Mouse (Mus musculus) intestine, embryonic 16.5 days (tissue): Measurements from ENCODE around the gene Acbd4. TPM values are rescaled to one million over a fixed set of nuclear protein-coding genes. Genes with fewer than 3 reads are reported as not detected.

Experiments used
- ATAC-seq: fragments of 200-750 bp; cut with Nextera tagmentation; 2 replicates; pipeline ENCODE4 v1.8.0; 2017; ENCODE audit warnings: moderate TSS enrichment, moderate library complexity
- H3K27ac ChIP-seq: fragments of 300-500 bp; sonication (generic); 2 replicates; pipeline ENCODE4 v1.5.1; 2014; ENCODE audit warnings: mild to moderate bottlenecking, low read length
- H3K27me3 ChIP-seq: fragments of 300-500 bp; sonication (generic); replicated peaks from 2 replicates; pipeline ENCODE4 v1.6.1; 2014; ENCODE audit warnings: low read length, control low read depth, mixed read lengths; ENCODE audit not compliant: control insufficient read depth, insufficient read depth
- H3K36me3 ChIP-seq: fragments of 300-500 bp; sonication (generic); 2 replicates; pipeline ENCODE4 v1.6.1; 2014; ENCODE audit warnings: low read length, control low read depth; ENCODE audit not compliant: control insufficient read depth, insufficient read depth
- H3K4me1 ChIP-seq: fragments of 300-500 bp; sonication (generic); 2 replicates; pipeline ENCODE4 v1.6.1; 2014; ENCODE audit warnings: low read length, control low read depth, mixed read lengths; ENCODE audit not compliant: control insufficient read depth, insufficient read depth
- H3K4me2 ChIP-seq: fragments of 300-500 bp; sonication (generic); 2 replicates; pipeline ENCODE4 v1.6.1; 2014; ENCODE audit warnings: low read depth, low read length, control low read depth
- H3K4me3 ChIP-seq: fragments of 300-500 bp; sonication (generic); 2 replicates; pipeline ENCODE4 v1.5.1; 2014; ENCODE audit warnings: mild to moderate bottlenecking, low read length
- H3K9ac ChIP-seq: fragments of 300-500 bp; sonication (generic); 2 replicates; pipeline ENCODE4 v1.6.1; 2014; ENCODE audit warnings: low read depth, low read length
- H3K9me3 ChIP-seq: fragments of 300-500 bp; sonication (generic); 2 replicates; pipeline ENCODE4 v1.6.1; 2016; ENCODE audit warnings: low read length, control low read depth; ENCODE audit not compliant: control insufficient read depth
- WGBS: fragments of 180-500 bp; shearing (Covaris S2); extraction: QIAGEN DNeasy Blood & Tissue Kit; methylation state at CpG from one replicate; pipeline ENCODE4 v1.1.7; 2014; 5-methylcytosine and 5-hydroxymethylcytosine counted together
- polyA plus RNA-seq: library from polyadenylated mRNA; unstranded; fragments of >200 nt; fragmentation: Nextera tagmentation; extraction: Ambion mirVana; gene quantifications from 2 replicates; pipeline ENCODE4 v1.2.1, GENCODE M21; 2015

The Acbd4 gene
- polyA plus RNA-seq, 1 experiment from 2014 or later = 30.4 TPM

DNA sequence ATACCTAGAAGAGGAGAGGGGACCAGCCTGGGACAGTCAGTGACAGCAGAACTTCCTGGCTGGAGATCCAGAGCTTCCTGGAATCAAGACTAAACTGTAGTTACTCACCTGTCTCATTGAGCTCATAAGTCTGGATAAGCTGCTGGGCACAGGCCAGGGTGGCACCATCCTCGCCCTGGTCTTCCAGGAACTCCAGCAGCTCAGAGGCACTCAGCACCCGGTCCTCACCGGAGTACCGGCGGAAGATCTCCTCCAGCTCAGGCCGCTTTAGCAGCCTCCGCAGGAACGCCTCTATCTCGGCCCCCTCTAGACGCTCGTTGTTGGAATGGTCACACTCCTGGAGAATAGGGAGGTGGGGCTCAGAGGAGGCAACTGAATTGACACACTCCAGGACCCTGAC is 23.4 kb upstream of the Acbd4 start:
- Histone ChIP-seq H3K9me3 (no peaks in the 10 kb centered on the region), H3K27me3 (peaks cover 9% of the 10 kb centered on the region; the same call in 1 of the 2 replicates), H3K4me3 (no peak overlapping the region), H3K4me1 (peaks cover 7% of the 10 kb centered on the region; the same call in 1 of the 2 replicates), H3K27ac (no peak overlapping the region), H3K4me2 (no peak overlapping the region), H3K36me3 (no peaks in the 10 kb centered on the region), H3K9ac (no peak overlapping the region)
- 87% methylated on average over 11 of the region's 11 CpGs for WGBS
- ATAC-seq = no peak

DNA sequence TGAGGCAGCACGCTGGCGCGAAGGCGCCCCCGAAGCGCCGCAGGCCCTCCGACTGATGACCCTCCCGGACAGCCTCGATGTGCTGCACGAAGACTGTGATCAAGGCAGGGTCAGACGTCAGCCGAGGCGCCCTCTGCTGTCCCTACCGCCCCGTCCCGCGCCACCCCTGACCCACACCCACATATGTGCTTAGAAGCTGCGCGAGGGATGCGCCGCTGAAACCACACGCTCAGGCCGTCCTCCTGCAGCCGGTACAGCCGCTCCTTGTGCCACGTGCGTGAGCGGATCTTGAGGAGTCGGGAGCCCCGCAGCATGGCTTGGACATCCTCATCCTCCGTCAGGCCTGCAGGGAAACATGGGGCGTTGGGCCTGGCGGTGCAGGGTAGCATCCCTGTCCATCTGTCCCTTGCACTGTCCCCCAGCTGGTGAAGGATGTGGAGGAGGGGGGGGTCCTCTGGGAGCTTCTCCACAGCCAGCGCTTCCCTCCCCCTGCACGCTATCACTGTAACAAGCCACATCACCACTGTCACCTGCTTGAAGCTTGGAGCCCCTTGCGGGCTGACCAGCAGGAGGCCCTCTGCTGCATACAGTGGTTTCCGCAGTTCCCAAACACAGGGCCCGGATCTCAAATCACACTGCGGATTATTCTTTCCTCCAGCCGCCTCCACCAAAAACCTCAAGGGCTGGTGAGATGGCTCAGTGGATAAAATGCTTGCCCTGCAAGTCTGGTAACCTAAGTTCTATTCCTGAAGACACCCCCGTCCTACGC is 21.0 kb upstream of the Acbd4 start:
- peaks cover 9% of the 10 kb centered on the region; the same call in 1 of the 2 replicates for H3K27me3 ChIP-seq
- H3K9me3 ChIP-seq = no peaks in the 10 kb centered on the region
- H3K36me3 ChIP-seq = no peaks in the 10 kb centered on the region
- peaks cover 7% of the 10 kb centered on the region; the same call in 1 of the 2 replicates for H3K4me1 ChIP-seq
- no peak overlapping the region for H3K27ac ChIP-seq
- peak overlapping the region; percentile 51; the same call in 1 of the 2 replicates for H3K9ac ChIP-seq
- peak; percentile 60 for ATAC-seq
- WGBS = 4% methylated on average over 43 of the region's 43 CpGs
- peak overlapping the region; percentile 55 for H3K4me2 ChIP-seq
- H3K4me3 ChIP-seq = peak overlapping the region; percentile 43

DNA sequence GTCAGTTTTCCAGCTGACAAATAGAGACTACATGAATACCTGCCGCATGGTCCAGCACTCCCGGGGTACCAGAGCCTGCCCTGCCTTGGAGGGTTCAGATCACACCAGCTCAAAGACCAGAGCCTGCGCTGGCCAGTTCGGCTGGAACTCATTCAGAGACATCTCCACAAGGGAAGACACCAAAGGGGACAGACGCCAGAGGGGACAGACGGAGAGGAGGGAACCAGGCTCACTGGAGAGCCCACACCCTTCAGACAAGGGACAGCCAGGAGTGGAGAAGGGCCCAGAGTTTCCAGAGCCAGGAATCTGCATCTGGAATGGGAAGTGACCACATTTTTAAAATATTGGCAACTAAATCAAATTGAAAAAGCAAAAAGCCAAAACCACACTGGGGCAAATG is 19.9 kb upstream of the Acbd4 start:
- Histone ChIP-seq H3K9me3 (no peaks in the 10 kb centered on the region), H3K27ac (no peak overlapping the region), H3K4me3 (no peak overlapping the region), H3K4me1 (peaks cover 7% of the 10 kb centered on the region; the same call in 1 of the 2 replicates), H3K9ac (no peak overlapping the region), H3K27me3 (peaks cover 9% of the 10 kb centered on the region; the same call in 1 of the 2 replicates), H3K36me3 (no peaks in the 10 kb centered on the region), H3K4me2 (no peak overlapping the region)
- ATAC-seq = no peak
- WGBS = 70% methylated on average over 6 of the region's 6 CpGs

DNA sequence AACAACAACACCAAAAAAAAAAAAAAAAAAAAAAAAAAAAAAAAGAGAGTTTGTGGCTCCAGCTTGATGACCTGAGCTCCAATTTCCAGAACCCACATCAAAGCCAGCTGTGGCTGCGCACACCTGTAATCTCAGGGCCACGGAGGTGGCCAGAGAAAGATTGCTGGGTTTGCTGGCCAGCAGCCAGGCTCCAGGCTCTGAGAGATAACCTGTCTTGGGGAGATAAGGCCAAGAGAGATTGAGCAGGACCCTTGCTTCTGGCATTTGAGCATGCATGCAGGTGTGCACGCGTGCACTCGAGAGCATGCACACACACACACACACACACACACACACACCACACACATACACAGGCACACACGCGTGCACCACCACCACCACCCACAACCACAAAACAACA is 8.2 kb upstream of the Acbd4 start:
- Histone ChIP-seq H3K36me3 (no peaks in the 10 kb centered on the region), H3K27ac (no peak overlapping the region), H3K27me3 (no peaks in the 10 kb centered on the region), H3K4me1 (peaks cover 21% of the 10 kb centered on the region), H3K9me3 (no peaks in the 10 kb centered on the region), H3K4me2 (no peak overlapping the region), H3K9ac (no peak overlapping the region), H3K4me3 (no peak overlapping the region)
- no peak for ATAC-seq
- WGBS = 87% methylated on average over 7 of the region's 7 CpGs

DNA sequence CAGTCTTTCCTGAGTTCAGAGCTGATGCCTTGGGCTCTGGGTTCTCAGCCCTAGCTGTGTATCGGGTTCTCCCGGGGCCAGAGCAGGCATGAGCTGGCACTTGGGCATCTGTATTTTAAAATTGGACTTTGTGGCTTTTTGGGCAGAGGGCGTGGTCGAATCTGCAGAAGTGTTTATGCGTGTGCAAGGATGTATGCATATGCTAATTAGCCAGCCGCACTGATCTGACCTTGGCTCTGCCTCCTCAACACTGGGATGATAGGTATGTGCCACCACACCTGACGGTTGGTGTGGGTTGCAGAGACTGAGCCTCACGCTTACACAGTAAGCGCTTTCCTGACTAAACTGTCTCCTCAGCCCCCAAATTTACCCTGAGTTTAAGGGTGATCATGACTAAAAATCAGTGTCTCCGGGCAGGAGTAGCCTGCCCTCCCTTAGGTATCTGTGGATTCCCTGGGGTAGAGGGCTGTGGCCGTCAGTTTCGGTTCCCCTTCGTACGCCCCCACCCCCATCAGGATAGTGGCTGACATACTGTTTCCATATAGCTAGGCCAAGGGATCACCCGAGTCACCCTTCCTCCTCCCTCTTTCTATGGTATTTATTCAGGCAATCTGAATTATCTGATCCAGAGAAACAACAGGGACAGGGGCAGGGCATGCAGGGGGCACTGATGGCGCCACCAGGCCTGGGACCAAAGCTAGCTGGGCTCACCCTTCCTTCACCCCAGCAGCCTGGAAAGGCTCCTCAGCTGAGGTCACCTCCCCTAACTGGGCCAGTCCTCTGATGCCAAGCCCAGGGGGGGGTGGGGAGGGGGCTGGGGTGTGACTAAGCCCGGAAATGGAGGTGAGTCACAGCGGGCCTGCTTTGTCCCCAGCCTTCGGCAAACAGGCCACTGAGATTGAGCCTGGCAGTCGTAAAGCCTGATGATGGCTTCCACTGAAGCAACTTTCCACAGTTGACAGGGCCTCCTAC is 7.3 kb upstream of the Acbd4 start:
- Histone ChIP-seq H3K4me3 (no peak overlapping the region), H3K4me2 (no peak overlapping the region), H3K9me3 (no peaks in the 10 kb centered on the region), H3K36me3 (no peaks in the 10 kb centered on the region), H3K4me1 (peaks cover 22% of the 10 kb centered on the region), H3K9ac (no peak overlapping the region), H3K27ac (no peak overlapping the region), H3K27me3 (no peaks in the 10 kb centered on the region)
- 62% methylated on average over 20 of the region's 20 CpGs for WGBS
- ATAC-seq = peak; percentile 52

DNA sequence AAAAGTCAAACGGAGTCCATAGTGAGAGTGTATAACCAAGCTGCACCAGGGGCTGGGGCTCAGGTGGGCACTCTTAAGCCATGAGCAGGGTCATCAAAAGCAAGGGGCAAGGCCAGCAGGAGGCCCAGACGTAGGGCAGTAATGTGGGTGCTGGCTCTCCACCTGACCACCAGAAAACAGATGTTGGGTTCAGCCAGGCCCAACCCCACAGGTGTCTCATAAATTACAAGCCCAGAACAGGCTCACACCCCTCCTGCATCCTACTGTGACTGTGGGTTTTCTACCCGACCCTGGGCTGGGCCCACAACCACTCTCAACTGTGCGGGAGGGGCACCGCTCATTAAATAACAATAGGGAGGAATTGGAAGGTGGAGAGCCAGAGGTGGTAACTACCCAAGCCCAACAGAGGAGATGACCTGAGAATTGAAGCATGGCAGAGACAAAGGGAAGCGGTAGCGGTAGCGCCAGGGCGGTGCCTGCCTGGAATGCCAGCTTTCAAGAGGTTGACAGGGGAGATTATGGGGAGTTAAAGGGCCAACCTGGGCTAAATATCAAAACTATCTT is 6.3 kb upstream of the Acbd4 start:
- Histone ChIP-seq H3K27ac (no peak overlapping the region; the same call in 1 of the 2 replicates), H3K36me3 (no peaks in the 10 kb centered on the region), H3K27me3 (no peaks in the 10 kb centered on the region), H3K4me3 (no peak overlapping the region), H3K9me3 (no peaks in the 10 kb centered on the region), H3K4me2 (no peak overlapping the region), H3K4me1 (peaks cover 22% of the 10 kb centered on the region), H3K9ac (no peak overlapping the region)
- ATAC-seq = no peak
- 72% methylated on average over 9 of the region's 9 CpGs for WGBS

DNA sequence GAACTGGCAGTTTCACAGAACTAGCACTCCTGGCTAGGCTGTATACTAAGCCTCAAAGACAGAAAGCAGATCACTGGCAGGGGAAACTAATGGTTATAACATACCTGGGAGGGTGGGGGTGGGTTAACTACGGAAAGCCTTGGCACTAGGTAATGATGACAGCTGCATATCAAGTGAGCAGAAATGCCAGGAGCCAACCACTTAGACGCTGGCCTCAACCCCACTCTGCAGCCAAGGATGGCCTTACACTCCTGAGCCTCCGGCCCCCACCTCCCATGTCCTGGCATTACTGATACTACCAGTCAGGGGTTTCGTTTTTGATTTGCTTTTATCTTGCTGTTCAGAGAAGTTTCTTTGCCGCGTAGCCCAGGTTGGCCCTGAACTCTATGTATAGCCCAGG is 5.7 kb upstream of the Acbd4 start:
- 91% methylated on average over 6 of the region's 6 CpGs for WGBS
- peaks cover 22% of the 10 kb centered on the region for H3K4me1 ChIP-seq
- no peak overlapping the region for H3K9ac ChIP-seq
- no peaks in the 10 kb centered on the region for H3K36me3 ChIP-seq
- H3K9me3 ChIP-seq = no peaks in the 10 kb centered on the region
- H3K4me2 ChIP-seq = no peak overlapping the region
- no peak for ATAC-seq
- H3K4me3 ChIP-seq = no peak overlapping the region
- no peak overlapping the region for H3K27ac ChIP-seq
- 0 out of 2 replicates have a peak, but pooled peaks cover 3% of the 10 kb centered on the region for H3K27me3 ChIP-seq

DNA sequence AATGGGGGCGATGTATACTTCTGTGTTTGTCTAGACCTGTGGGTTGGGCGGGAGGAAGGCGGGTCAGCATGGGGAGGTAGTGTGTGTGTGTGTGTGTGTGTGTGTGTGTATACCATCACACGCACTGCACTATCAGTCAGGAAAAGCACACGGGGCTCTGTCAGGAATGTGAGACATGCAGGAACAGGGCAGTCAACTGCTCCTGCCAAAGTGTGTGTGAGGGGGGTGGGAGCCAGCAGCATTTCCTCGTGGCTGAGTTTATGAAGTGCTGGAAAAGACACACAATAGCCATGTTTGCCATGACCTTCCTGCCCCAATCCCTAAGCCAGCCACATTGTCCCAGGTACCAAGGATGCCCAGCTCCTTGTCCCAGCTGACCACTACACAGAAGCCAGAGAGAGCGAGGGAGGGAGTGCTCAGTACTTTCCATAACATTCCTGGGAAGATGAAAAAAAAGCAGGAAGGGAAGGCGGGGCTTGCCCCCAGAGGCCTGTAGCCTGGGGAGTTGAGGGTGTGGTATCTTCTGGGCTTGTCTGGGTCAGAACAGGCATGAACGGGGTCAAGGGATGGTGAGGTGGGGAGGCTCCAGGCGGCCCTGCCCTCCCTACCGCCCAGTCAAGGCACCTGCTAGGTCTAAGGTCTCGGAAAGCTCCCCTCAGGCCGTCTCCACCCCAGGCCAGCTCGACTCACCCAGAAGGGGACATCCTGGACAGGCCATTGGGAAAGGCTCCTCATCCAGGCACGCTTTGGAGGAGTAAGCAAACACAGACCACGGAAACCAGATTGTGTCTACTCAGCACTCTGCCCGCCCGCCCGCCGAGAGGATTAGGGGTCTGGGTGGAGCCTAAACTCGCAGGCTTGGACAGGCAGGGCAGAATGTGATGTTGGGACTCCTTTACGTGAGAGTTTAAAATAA is 4.2 kb upstream of the Acbd4 start:
- Histone ChIP-seq H3K9me3 (no peaks in the 10 kb centered on the region), H3K4me3 (0 out of 2 replicates have a peak overlapping the region, but pooled peaks have one; percentile 5), H3K4me2 (peak overlapping the region; percentile 27; the same call in 1 of the 2 replicates), H3K36me3 (no peaks in the 10 kb centered on the region), H3K4me1 (peaks cover 34% of the 10 kb centered on the region), H3K27ac (no peak overlapping the region; the same call in 1 of the 2 replicates), H3K27me3 (peaks cover 6% of the 10 kb centered on the region), H3K9ac (peak overlapping the region; percentile 14; the same call in 1 of the 2 replicates)
- 21% methylated on average over 22 of the region's 22 CpGs for WGBS
- no peak for ATAC-seq
